Mouse (Mus musculus) megakaryocyte, embryonic 14.5 days (primary cell): Measurements from ENCODE around the gene Nlrx1. TPM values are rescaled to one million over a fixed set of nuclear protein-coding genes. Genes with fewer than 3 reads are reported as not detected.

Experiments
- H3K27me3 ChIP-seq: replicated peaks from 2 replicates; pipeline ENCODE3; 2012; ENCODE audit warnings: inconsistent platforms
- H3K36me3 ChIP-seq: replicated peaks from 2 replicates; pipeline ENCODE3; 2012; ENCODE audit warnings: low read length, inconsistent platforms, mixed read lengths
- H3K4me1 ChIP-seq: 2 replicates; pipeline ENCODE4 v1.6.1; 2012; ENCODE audit warnings: inconsistent platforms
- H3K4me3 ChIP-seq: replicated peaks from 2 replicates; pipeline ENCODE3; 2012; ENCODE audit warnings: moderate library complexity, mild to moderate bottlenecking, inconsistent platforms
- H3K9me3 ChIP-seq: 2 replicates; pipeline ENCODE4 v1.6.1; 2012; ENCODE audit warnings: inconsistent platforms
- FLI1 ChIP-seq: IDR thresholded peaks from 2 replicates; pipeline ENCODE4 v1.6.1; 2012; ENCODE audit warnings: low read length, inconsistent platforms, mixed read lengths
- GATA1 ChIP-seq: IDR thresholded peaks from 3 replicates; pipeline ENCODE4 v1.6.1; 2012; ENCODE audit warnings: mixed read lengths, low read length, inconsistent platforms, borderline replicate concordance
- polyA plus RNA-seq: library from polyadenylated mRNA; stranded (reverse); fragments of >175 nt; gene quantifications from 2 replicates; pipeline ENCODE4 v1.2.3, GENCODE M21; 2012; ENCODE audit warnings: low replicate concordance; ENCODE audit not compliant: insufficient read depth

Gene Nlrx1
- polyA plus RNA-seq, 1 experiment = 12.5 TPM

DNA sequence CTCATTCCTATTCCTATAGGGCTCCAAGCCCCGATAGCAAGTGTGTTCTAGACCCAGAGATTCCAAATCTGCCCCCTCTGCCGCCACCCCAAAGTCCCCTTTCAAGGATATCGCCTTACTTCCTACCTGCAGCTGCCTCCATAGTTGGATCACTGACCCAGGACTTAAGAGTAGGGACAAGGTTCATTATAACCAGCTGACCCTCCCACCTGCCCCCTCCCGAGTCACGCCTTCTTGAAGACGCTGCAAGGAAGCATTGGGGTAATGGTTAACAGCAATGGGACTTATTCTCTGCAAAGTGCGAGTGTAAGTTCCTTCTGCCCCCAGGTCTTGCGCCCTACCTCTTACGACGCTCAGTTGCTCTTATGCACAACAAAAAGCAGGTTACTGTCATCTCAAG lies 17.1 kb downstream of the Nlrx1 start, which contains the start of gene Pdzd3:
Gene Pdzd3 (minus strand): TSS at position 158 of the 400 bp plus-strand sequence.
- peaks cover 81% of the 10 kb centered on the region for H3K4me1 ChIP-seq
- H3K36me3 ChIP-seq = peaks cover 25% of the 10 kb centered on the region
- peaks cover 50% of the 10 kb centered on the region for H3K27me3 ChIP-seq
- no peaks in the 10 kb centered on the region for H3K9me3 ChIP-seq
- TF ChIP-seq GATA1 (no peak), FLI1 (no peak)
- H3K4me3 ChIP-seq = no peak within 1 kb of the TSS

DNA sequence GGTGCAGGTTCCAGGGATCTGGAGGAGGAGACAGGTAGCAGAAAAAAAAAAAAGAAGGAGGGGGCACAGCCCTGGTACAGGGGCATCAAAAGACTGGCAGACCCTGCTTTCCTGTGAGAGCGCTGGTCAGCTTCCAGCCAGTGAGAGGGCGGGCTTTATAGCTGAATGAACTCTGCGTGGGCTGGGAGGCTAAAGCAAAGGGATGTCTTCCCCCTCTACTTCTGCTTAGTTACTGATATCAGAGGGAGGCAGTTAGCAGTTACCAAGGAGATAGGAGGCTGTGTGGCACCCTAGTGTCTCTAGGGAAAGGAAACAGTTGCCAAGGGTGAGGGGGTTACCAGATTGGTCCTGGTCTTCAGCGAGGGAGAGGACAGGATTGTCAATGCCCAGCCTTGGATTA lies 18.0 kb downstream of the Nlrx1 start:
- Histone ChIP-seq H3K4me1 (peaks cover 79% of the 10 kb centered on the region), H3K4me3 (no peak overlapping the region), H3K36me3 (peaks cover 21% of the 10 kb centered on the region), H3K27me3 (peaks cover 46% of the 10 kb centered on the region), H3K9me3 (no peaks in the 10 kb centered on the region)
- no peak for TF ChIP-seq FLI1
- TF ChIP-seq GATA1 = no peak

DNA sequence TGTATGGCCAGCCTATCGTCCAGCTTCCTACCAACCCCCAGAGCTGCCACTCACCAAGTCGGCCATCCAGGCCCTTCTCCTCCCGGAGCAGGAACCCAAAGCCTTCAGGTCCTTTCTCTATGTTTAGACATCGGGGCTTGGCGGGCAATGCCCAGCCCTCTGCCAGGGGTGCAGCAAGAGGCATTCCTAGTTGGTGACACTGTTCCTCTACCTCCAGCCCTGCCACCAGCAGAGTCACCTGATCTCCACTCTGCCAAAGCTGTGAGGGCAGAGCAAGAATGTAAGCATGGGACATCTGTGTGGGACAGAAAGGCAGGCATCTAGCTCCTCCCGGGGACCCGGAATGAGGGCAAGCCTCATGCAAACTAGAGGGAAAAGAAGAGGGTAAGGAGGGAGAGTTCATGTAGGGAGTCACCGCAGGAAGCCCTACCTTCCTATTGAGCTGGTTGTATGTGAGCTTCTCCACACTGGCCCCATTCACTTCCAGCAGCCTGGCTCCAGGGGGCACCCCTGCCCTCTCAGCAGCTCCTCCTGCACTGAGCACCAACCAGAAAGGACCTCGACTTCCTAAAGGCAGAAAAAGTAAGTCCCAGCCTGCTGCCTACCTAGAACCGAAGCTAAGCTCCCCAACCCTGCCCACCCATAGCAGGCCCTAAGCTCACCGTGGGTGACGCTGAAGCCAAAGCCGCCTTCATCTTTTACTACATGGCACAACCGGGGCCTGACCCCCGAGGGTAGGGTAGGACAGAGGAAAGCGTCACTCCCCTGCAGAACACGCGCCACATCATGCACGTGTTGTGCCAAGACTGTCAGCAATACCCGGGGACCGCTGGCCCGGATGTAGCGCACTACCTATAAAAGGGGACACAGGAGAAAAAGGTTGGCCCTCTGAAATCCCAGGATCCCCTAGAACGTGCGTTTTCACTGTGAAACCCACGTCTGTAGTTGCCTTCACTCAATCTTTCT lies 18.9 kb downstream of the Nlrx1 start:
- Histone ChIP-seq H3K4me3 (peak overlapping the region; percentile 59), H3K9me3 (no peaks in the 10 kb centered on the region), H3K27me3 (peaks cover 43% of the 10 kb centered on the region), H3K36me3 (peaks cover 17% of the 10 kb centered on the region), H3K4me1 (peaks cover 78% of the 10 kb centered on the region)
- TF ChIP-seq GATA1 = no peak
- TF ChIP-seq FLI1 = no peak

DNA sequence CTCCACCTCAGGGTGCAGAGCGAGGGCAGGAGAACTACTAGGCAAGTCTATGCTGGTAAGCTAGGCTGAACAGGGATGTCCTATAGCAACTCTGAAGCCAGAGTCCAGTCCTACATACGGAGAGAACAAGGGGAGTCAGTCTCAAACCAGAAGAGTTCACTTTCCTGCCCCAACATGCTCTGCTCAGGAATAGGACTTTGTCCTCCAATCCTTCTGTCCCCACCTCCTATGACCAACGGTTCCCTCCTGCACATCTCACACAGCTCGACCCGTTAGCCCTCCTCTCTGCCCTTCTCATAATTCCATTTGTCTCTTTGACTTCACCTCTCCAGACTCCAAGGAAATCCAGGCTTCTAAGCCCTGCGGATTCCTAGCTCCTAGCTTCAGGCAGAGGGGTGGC lies 20.5 kb downstream of the Nlrx1 start:
- Histone ChIP-seq H3K4me3 (no peak overlapping the region), H3K4me1 (peaks cover 77% of the 10 kb centered on the region), H3K9me3 (no peaks in the 10 kb centered on the region), H3K27me3 (peaks cover 38% of the 10 kb centered on the region), H3K36me3 (peaks cover 7% of the 10 kb centered on the region)
- no peak for TF ChIP-seq GATA1

DNA sequence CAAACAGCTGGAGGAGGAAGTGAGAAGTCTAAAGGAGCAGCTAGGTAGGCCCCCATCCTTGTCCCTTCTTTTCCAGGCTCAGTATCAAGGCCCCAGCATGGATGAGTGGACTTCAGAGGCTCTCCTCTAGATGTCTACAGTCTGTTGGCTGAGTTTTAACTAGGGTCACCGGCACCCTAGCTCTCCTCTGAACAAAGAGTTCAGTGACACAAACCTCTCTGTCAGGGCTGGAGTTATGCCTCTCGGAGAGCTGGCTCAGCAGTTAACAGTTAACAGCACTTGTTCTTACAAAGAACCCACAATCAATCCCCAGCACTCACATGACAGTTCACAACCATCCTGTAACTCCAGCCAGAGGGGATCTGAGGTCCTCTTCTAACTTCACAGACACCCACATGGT lies 24.8 kb downstream of the Nlrx1 start:
- Histone ChIP-seq H3K9me3 (peaks cover 5% of the 10 kb centered on the region), H3K27me3 (peaks cover 32% of the 10 kb centered on the region), H3K36me3 (no peaks in the 10 kb centered on the region), H3K4me1 (peaks cover 72% of the 10 kb centered on the region), H3K4me3 (no peak overlapping the region)
- no peak for TF ChIP-seq FLI1
- TF ChIP-seq GATA1 = no peak

DNA sequence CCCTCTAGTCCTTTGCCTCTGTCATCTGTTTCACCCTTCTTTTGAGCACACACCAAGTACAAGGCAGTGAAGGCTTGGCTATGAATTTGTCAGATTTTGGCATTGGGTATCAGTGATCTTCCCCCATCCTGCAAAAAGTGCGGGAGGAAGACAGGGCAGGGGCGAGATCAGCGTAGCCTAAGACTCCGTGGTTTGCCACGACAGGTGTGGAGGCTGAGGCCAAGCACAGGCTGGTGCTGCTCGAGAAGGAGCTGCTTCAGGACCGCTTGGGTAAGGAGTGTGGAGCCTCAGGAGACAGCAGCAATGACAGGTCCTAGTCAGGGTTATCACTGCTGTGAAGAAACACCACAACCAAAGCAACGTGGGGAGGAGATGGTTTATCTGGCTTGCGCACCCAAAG lies 27.0 kb downstream of the Nlrx1 start:
- Histone ChIP-seq H3K27me3 (peaks cover 20% of the 10 kb centered on the region), H3K36me3 (no peaks in the 10 kb centered on the region), H3K9me3 (peaks cover 5% of the 10 kb centered on the region), H3K4me1 (peaks cover 58% of the 10 kb centered on the region), H3K4me3 (peak overlapping the region; percentile 12)
- no peak for TF ChIP-seq GATA1
- TF ChIP-seq FLI1 = no peak

DNA sequence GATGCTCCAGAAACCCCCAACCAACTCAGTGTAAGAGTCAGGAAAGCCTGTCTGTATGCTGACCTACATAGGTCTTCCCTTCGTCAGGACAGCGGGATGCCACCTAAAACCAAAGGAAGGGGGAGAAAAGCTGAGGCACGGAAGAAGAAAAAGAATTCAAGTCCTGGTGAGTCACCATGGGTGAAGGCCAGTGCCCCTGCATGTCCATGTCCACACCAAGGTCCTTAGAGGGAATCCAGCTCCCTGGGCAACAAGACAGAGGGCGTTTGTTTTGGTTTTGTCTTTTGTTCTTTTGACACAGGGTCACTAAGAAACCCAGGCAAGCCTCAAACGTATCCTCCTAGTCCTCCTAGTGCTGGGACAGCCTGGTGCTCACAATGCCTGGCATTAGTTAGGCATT lies 27.5 kb downstream of the Nlrx1 start:
- peaks cover 56% of the 10 kb centered on the region for H3K4me1 ChIP-seq
- peaks cover 5% of the 10 kb centered on the region for H3K9me3 ChIP-seq
- no peak for TF ChIP-seq GATA1
- no peak for TF ChIP-seq FLI1
- H3K4me3 ChIP-seq = no peak overlapping the region
- H3K27me3 ChIP-seq = peaks cover 20% of the 10 kb centered on the region
- H3K36me3 ChIP-seq = no peaks in the 10 kb centered on the region

DNA sequence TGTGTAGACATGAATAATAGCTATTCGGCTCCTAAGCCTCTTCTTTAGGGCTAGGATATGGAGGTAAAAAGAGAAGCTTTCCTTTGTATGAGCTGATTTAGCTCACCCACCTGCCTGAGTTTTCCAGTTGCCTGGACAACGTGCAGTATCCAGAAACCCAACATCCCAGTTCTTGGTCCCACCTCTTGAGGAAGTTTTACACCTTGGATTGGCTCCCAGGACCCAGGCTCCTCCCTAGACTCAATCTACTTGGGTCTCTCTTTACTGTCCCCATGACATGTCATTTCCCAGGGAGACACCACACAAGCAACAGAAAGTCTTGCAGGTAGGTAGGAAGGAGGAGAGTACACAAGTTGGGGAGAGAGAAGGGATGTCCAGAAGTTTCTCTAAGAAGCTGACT lies 28.0 kb downstream of the Nlrx1 start, which contains the start of gene Ccdc153:
Gene Ccdc153 (plus strand): TSS at position 278 of the 400 bp plus-strand sequence.
- H3K36me3 ChIP-seq = no peaks in the 10 kb centered on the region
- H3K4me1 ChIP-seq = peaks cover 57% of the 10 kb centered on the region
- TF ChIP-seq FLI1 = no peak
- no peak for TF ChIP-seq GATA1
- H3K27me3 ChIP-seq = peaks cover 20% of the 10 kb centered on the region
- peak within 1 kb of the TSS; percentile 12 for H3K4me3 ChIP-seq
- peaks cover 5% of the 10 kb centered on the region for H3K9me3 ChIP-seq

DNA sequence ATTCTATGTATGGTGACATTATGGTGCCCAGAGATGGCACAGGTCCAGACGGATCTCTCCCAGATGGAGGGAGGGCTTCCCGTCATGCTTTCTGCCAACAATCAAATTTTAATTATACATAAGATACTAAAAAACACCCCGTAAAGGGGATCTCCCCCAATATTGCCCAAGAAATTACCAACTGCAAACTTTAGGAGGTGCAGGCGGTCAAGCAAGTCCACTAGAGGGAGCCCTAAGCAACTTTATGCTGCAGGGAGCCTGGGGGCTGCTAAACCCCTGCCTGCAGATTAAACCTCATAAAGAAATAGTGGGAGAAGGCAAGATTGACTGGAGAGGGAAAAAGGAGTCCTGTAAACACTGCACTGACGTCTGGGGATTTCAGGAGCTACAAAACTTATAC lies 29.0 kb downstream of the Nlrx1 start:
- H3K27me3 ChIP-seq = peaks cover 20% of the 10 kb centered on the region
- H3K9me3 ChIP-seq = peaks cover 5% of the 10 kb centered on the region
- no peaks in the 10 kb centered on the region for H3K36me3 ChIP-seq
- no peak for TF ChIP-seq FLI1
- no peak for TF ChIP-seq GATA1
- H3K4me3 ChIP-seq = no peak overlapping the region
- peaks cover 53% of the 10 kb centered on the region for H3K4me1 ChIP-seq

DNA sequence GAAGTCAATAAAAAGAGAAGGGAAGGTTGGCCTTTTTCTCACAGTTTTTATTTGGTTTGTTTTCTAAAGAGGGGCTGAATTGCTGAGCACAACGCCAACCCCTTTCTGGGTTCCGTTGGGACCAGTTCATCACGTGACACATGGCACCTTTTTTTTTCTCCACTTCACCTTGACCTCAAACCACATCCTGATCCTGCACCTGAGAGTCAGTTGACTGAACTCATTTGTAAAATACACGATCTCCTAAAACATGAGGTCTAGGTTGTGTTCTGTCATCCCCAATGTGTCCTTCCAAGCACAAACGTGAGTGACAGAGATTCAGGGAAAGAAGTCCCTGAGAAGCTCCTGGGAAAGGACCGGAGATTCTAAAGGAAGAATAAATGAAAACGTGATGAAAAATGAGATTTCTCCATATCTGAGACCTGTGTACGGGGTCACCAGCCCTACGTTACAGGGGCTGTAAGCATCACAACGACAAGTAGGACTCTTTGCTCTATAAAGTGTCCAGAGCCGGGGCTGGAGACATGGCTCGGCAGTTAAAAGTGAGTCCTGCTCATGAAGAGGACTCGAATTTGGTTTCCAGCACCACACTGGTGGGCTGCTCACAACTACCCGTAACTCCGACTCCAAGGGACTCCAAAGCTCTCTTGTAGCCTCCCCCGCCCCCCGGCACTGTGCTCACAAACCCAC lies 29.8 kb downstream of the Nlrx1 start:
- Histone ChIP-seq H3K4me1 (peaks cover 48% of the 10 kb centered on the region), H3K4me3 (no peak overlapping the region), H3K27me3 (peaks cover 20% of the 10 kb centered on the region), H3K9me3 (peaks cover 5% of the 10 kb centered on the region), H3K36me3 (no peaks in the 10 kb centered on the region)
- no peak for TF ChIP-seq FLI1
- no peak for TF ChIP-seq GATA1
